Mouse (Mus musculus) heart, embryonic 10.5 days (tissue): ENCODE measurements around the gene Lyz2. TPM values are rescaled to one million over a fixed set of nuclear protein-coding genes. Genes with fewer than 3 reads are reported as not detected.
A peak's percentile ranks its signal among the peaks of the same experiment; 100 is the strongest.

ENCODE experiments used
- DNase-seq: peaks from one replicate; pipeline ENCODE4 v3.0.0-alpha.2; 2017; ENCODE audit warnings: low spot score
- H3K27ac ChIP-seq: fragments of 300-500 bp; sonication (generic); 2 replicates; pipeline ENCODE4 v1.5.1; 2016; ENCODE audit warnings: mild to moderate bottlenecking
- H3K27me3 ChIP-seq: fragments of 300-500 bp; sonication (generic); 2 replicates; pipeline ENCODE4 v1.6.1; 2016; ENCODE audit warnings: mild to moderate bottlenecking; ENCODE audit not compliant: poor library complexity, insufficient read depth, severe bottlenecking
- H3K36me3 ChIP-seq: fragments of 300-500 bp; sonication (generic); 2 replicates; pipeline ENCODE4 v1.6.1; 2016; ENCODE audit warnings: mild to moderate bottlenecking, moderate library complexity
- H3K4me1 ChIP-seq: fragments of 300-500 bp; sonication (generic); 2 replicates; pipeline ENCODE4 v1.6.1; 2016; ENCODE audit warnings: mild to moderate bottlenecking
- H3K4me3 ChIP-seq: fragments of 300-500 bp; sonication (generic); 2 replicates; pipeline ENCODE4 v1.5.1; 2016; ENCODE audit warnings: mild to moderate bottlenecking, moderate library complexity
- H3K9me3 ChIP-seq: fragments of 300-500 bp; sonication (generic); 2 replicates; pipeline ENCODE4 v1.6.1; 2016; ENCODE audit warnings: mild to moderate bottlenecking, moderate library complexity
- WGBS: fragments of 180-500 bp; shearing (Covaris S2); methylation state at CpG from one replicate; pipeline ENCODE4 v1.1.7; 2016; 5-methylcytosine and 5-hydroxymethylcytosine counted together
- polyA plus RNA-seq: library from polyadenylated mRNA; unstranded; fragments of >200 nt; fragmentation: Nextera tagmentation; extraction: Ambion mirVana; gene quantifications from 2 replicates; pipeline ENCODE4 v1.2.1, GENCODE M21; 2016

Lyz2 gene
- 26.2 and 60.7 TPM in 2 replicates for polyA plus RNA-seq

DNA sequence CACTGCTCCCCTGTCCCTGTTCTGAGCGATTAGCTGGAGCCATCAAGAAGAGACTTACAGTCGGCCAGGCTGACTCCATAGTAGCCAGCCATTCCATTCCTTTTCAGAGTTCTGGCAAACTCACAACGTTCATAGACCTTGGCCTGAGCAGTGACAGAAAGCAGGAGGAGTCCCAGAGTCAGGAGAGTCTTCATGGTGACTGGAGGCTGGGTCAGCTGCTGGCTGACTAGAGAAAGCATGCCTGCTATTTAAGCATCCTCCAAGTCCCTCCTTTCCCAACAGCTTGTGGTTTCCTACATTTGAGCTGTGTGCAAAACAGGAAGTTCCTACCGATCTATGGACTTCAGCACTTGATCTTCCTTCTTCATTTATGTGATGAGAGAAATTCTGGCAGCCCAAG is at the start of gene Lyz2:
Gene Lyz2 (minus strand): TSS at position 273 of the 400 bp plus-strand sequence.
- Histone ChIP-seq H3K27me3 (peaks cover 18% of the 10 kb centered on the region; the same call in 1 of the 2 replicates), H3K27ac (no peak within 1 kb of the TSS; the same call in 1 of the 2 replicates), H3K4me3 (no peak within 1 kb of the TSS), H3K36me3 (no peaks in the 10 kb centered on the region), H3K4me1 (peaks cover 14% of the 10 kb centered on the region), H3K9me3 (no peaks in the 10 kb centered on the region)
- no peak for DNase-seq
- WGBS, result 43% methylated on average over 4 of the region's 4 CpGs

DNA sequence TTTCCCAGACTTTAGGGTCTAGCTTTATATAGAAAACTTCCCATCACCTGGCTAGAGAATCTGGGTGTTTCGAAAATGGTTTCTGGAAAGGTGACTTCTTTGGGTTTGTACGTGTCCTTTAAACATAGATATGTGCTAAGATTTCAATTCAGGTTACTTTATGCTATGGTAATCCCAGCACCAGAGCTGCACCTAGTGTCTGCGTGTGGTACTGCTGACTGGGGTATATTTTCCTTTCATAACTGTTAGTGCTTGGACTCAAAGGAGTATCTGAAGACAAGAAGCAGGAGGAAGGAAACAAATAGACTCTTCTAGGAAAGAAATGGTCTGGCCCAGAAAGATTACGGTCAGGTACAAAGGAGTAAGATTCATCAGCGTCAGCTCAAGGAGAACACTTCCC is 48.4 kb upstream of the Lyz2 start:
- WGBS, result 70% methylated on average over 5 of the region's 5 CpGs
- Histone ChIP-seq H3K36me3 (no peaks in the 10 kb centered on the region; the same call in 1 of the 2 replicates), H3K27ac (no peak overlapping the region), H3K4me1 (peaks cover 10% of the 10 kb centered on the region), H3K27me3 (no peaks in the 10 kb centered on the region), H3K4me3 (no peak overlapping the region), H3K9me3 (no peaks in the 10 kb centered on the region)
- DNase-seq, result no peak

DNA sequence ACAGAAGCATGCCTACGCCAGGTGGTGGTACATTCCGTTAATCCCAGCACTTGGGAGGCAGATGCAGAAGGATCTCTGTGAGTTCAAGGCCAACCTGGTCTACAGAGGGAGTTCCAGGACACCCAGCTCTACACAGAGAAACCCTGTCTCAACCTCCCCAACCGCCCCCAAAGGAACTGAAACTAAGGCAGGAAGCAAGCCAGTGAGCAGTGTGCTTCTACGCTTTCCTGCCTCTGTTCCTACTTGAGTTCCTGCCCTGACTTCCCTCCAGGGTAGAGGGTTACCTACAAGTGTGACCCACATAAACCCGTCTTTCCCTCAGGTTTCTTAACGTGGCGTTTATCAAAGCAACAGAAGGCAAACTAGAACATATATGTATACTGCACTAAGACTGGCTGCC is 41.7 kb upstream of the Lyz2 start:
- Histone ChIP-seq H3K4me3 (no peak overlapping the region), H3K27ac (no peak overlapping the region), H3K36me3 (no peaks in the 10 kb centered on the region; the same call in 1 of the 2 replicates), H3K4me1 (peaks cover 8% of the 10 kb centered on the region), H3K27me3 (no peaks in the 10 kb centered on the region), H3K9me3 (no peaks in the 10 kb centered on the region)
- no peak for DNase-seq
- WGBS, result 87% methylated on average over 7 of the region's 7 CpGs

DNA sequence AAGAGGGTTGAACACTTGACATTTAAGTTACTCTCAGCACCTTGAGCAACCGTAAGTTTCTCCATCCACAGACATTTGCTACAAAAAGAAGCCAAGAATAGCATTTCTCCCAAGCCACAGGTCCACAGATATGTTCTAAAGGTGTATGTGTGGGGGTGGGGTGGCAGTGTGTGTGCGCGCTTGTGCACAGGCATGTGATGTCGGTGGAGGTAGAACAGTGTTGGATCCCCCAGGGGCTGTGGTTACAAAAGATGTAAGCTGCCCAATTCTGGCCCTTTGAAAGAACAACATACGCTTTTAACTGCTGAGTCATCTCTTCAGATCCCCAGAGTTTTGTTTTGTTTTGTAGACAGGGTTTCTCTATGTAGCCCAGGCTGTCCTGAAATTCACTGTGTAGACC is 40.5 kb upstream of the Lyz2 start:
- Histone ChIP-seq H3K27me3 (no peaks in the 10 kb centered on the region), H3K27ac (no peak overlapping the region), H3K4me3 (no peak overlapping the region), H3K4me1 (no peaks in the 10 kb centered on the region), H3K9me3 (no peaks in the 10 kb centered on the region), H3K36me3 (no peaks in the 10 kb centered on the region; the same call in 1 of the 2 replicates)
- 94% methylated on average over 5 of the region's 5 CpGs for WGBS
- no peak for DNase-seq

DNA sequence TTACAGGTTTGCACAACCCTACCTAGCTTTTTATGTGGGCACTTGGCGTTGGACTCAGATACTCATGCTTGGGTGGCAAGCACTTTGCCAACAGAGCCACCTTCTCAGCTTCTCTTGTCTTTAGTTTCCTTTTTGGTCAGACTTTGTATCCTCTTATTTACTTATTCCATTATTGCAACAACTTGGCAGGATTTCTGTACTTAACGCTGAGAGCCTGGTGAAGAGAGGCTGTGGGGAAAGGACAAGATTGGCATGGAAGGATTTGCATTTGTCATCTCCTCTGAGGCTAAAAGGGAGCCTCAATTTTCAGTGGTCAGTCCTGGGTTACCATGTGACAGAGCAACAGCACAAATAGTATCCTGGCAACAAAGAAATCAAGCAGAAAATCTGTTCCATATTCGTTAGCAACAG is 38.5 kb upstream of the Lyz2 start:
- H3K4me1 ChIP-seq, result no peaks in the 10 kb centered on the region
- 77% methylated on average over 3 of the region's 3 CpGs for WGBS
- no peaks in the 10 kb centered on the region for H3K36me3 ChIP-seq
- no peak overlapping the region for H3K27ac ChIP-seq
- peaks cover 10% of the 10 kb centered on the region; the same call in 1 of the 2 replicates for H3K27me3 ChIP-seq
- no peaks in the 10 kb centered on the region for H3K9me3 ChIP-seq
- no peak overlapping the region for H3K4me3 ChIP-seq
- no peak for DNase-seq

DNA sequence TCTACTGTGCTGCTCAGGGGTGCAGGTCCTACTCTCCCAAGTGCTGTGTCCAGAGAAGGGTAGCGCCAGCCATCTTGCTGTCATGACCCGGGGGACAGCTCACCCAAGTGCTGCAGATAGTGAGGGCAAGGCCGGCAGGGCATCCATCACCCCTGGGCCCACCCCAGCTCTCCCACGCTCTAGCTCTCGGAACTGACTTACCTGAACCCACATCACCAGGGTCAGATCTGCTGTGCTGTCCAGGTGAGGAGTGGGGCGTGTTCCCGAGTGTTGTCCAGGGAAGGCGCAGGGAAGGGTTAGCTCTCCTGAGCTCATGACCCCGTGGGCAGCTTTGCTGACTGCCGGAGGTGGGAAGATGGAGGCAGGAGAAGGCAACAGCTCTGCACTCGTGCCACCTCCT is 34.3 kb upstream of the Lyz2 start:
- no peak overlapping the region for H3K27ac ChIP-seq
- DNase-seq, result peak; percentile 73
- no peak overlapping the region for H3K4me3 ChIP-seq
- H3K9me3 ChIP-seq, result no peaks in the 10 kb centered on the region
- H3K4me1 ChIP-seq, result no peaks in the 10 kb centered on the region
- H3K36me3 ChIP-seq, result no peaks in the 10 kb centered on the region
- 88% methylated on average over 11 of the region's 11 CpGs for WGBS
- H3K27me3 ChIP-seq, result peaks cover 10% of the 10 kb centered on the region; the same call in 1 of the 2 replicates

DNA sequence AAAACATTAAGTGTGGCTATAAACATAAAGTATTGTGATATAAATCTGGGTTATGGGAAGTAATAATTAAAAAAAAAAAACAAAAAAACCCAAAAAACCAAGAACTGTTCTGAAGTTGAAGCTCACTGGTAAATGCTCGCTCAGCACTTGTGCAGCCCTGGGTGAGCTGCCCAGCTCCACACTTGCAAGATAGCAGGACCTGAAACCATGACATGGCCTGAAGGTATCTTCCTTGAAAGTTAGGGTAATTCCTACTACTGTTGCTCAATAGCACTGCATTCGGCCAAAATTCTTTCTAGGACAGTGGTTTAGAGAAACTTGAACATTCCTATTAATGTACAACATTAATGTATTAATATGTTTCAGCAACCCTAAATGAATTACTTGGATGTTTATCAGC is 31.0 kb upstream of the Lyz2 start:
- Histone ChIP-seq H3K4me1 (no peaks in the 10 kb centered on the region), H3K9me3 (no peaks in the 10 kb centered on the region), H3K36me3 (no peaks in the 10 kb centered on the region), H3K27me3 (peaks cover 10% of the 10 kb centered on the region; the same call in 1 of the 2 replicates), H3K4me3 (no peak overlapping the region), H3K27ac (no peak overlapping the region)
- no peak for DNase-seq
- WGBS, result 83% methylated on average over 2 of the region's 2 CpGs

DNA sequence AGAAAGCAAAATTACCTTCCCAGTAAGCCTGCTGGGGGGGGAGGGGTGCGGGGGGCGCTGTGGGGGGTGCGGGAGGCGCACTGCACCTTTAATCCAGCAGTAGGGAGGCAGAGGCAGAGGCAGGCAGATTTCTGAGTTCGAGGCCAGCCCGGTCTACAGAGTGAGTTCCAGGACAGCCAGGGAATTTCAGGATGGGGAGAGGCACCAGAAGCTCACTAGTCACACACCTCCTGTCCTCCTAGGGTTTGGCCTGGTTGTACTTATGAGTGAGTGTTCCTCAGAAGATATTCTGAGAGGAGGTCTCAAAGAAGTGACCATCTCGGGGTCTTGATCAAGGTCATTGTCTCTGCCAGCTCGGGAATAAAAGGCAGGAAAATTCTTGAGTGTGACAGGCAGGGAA is 30.0 kb upstream of the Lyz2 start:
- DNase-seq, result peak; percentile 60
- H3K9me3 ChIP-seq, result no peaks in the 10 kb centered on the region
- H3K27ac ChIP-seq, result no peak overlapping the region
- no peaks in the 10 kb centered on the region for H3K4me1 ChIP-seq
- H3K27me3 ChIP-seq, result peaks cover 10% of the 10 kb centered on the region; the same call in 1 of the 2 replicates
- WGBS, result 73% methylated on average over 8 of the region's 8 CpGs
- no peaks in the 10 kb centered on the region for H3K36me3 ChIP-seq
- no peak overlapping the region for H3K4me3 ChIP-seq

DNA sequence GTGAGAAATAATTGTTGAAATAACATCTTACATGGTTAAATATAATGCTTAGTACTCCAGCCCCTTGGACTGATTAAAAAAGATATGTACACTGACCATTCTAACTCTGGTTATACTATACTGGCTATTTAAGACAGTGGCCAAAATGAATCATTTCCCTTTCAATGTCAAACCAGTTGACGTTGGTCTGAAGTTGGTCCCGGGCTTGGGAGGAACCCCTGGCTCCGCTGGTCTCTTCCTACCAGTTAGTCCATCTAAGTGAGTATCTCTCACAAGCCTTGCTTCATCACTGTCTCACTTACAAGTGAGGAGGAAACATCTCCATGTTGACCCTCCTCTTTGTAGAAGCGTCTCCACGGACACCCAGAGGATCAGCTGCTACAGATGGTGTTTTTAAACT is 22.2 kb upstream of the Lyz2 start:
- Histone ChIP-seq H3K4me3 (no peak overlapping the region), H3K27ac (no peak overlapping the region), H3K36me3 (no peaks in the 10 kb centered on the region), H3K27me3 (no peaks in the 10 kb centered on the region), H3K9me3 (no peaks in the 10 kb centered on the region), H3K4me1 (no peaks in the 10 kb centered on the region)
- WGBS, result 82% methylated on average over 5 of the region's 5 CpGs
- DNase-seq, result no peak

DNA sequence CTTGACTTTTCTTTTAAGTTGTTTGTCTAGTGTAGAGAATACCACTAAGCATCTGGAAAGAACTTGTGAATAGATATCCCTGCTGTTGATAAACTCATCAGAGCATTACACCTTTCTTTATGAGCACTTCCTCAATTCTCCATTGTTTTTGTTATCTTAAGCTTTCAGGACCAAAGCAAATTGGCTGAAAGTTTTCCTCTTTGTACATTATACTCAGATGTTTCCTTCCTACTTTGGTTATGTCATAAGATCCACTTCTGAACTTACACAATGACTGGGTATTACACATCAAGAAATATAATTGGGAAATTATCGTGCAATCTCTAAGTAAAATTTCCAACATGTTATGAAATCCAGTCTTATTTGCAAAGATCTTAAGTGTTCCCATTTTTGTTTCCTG is 19.6 kb upstream of the Lyz2 start:
- Histone ChIP-seq H3K27ac (no peak overlapping the region), H3K36me3 (no peaks in the 10 kb centered on the region), H3K4me1 (no peaks in the 10 kb centered on the region), H3K4me3 (no peak overlapping the region), H3K27me3 (no peaks in the 10 kb centered on the region; the same call in 1 of the 2 replicates), H3K9me3 (no peaks in the 10 kb centered on the region)
- whole genome bisulfite sequencing, result 79% methylated on average over 1 of the region's 1 CpGs
- DNase-seq, result no peak

DNA sequence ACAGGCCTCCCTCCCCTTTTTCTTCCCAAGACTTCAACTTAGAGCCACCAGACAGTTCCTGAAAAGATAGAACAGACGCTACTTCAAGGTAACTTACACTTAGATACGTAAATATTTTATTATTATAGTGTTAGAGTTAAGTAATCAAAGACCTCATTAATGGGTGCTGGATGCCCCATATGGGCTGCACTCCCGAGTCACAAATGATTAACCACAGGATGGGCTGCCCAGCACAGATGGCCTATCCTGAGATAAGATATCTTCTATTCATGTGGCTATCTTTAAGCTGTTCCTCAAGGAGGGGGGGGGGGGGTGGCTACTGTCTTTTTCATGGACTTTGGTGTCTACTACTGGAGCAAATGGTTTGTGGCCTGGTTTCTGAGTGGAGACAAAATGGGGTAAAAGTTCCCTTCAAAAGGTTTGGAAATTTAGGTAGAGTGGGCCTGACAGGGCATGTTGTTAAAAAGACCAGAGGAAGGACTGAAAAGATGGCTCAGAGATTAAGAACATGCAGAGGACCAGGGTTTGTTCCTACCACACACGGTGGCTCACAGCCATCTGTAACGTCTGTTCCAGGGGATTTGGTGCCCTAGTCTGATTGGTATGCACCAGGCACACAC is 17.9 kb upstream of the Lyz2 start:
- H3K27ac ChIP-seq, result no peak overlapping the region
- peaks cover 16% of the 10 kb centered on the region for H3K27me3 ChIP-seq
- no peak overlapping the region for H3K4me3 ChIP-seq
- peak; percentile 54 for DNase-seq
- WGBS, result 68% methylated on average over 5 of the region's 5 CpGs
- no peaks in the 10 kb centered on the region for H3K4me1 ChIP-seq
- H3K9me3 ChIP-seq, result no peaks in the 10 kb centered on the region
- no peaks in the 10 kb centered on the region for H3K36me3 ChIP-seq

DNA sequence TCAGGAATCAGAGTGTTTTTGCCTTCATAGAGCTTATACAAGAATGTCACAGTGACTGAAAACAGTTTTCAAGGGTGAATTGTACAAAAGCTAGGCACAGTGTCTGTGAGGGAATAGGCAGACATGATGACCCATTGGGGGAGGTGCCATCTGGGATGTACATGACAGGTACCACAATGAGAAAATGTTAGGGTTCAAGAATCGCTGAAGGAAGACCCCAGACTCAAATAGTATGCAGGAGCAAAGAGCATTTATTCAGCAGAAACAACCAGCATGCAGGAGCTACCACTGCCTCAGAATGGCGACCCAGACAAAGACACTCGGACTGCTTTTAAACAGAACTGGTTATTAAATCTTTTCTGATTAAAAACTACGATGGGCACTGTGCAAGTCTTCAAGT is 17.0 kb upstream of the Lyz2 start:
- 87% methylated on average over 4 of the region's 4 CpGs for WGBS
- H3K4me3 ChIP-seq, result no peak overlapping the region
- peaks cover 17% of the 10 kb centered on the region for H3K27me3 ChIP-seq
- H3K36me3 ChIP-seq, result no peaks in the 10 kb centered on the region
- DNase-seq, result peak; percentile 55
- no peaks in the 10 kb centered on the region for H3K4me1 ChIP-seq
- H3K27ac ChIP-seq, result no peak overlapping the region
- H3K9me3 ChIP-seq, result no peaks in the 10 kb centered on the region

DNA sequence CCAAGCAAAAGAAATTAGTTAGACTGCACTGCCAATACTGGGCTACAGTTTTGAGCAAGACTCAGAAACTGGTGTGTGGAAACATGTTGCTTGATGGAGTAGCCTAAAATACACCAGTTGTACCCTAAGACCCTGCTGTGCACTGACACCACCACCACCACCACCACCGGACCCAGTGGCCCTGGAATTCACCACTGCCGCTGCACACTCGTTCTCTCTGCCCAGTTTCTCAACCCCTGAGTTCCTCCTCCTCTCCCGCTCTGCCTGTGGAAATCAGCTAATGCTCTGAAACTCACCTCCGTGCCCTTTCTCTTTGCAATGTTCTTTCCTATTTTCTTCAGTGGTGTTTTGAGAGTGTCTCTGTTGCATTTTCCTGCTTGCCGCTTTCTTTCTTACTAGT is 16.2 kb upstream of the Lyz2 start:
- H3K27me3 ChIP-seq, result peaks cover 17% of the 10 kb centered on the region
- no peak overlapping the region for H3K27ac ChIP-seq
- 78% methylated on average over 6 of the region's 6 CpGs for WGBS
- H3K36me3 ChIP-seq, result no peaks in the 10 kb centered on the region
- peak; percentile 39 for DNase-seq
- H3K4me3 ChIP-seq, result no peak overlapping the region
- no peaks in the 10 kb centered on the region for H3K4me1 ChIP-seq
- H3K9me3 ChIP-seq, result no peaks in the 10 kb centered on the region

DNA sequence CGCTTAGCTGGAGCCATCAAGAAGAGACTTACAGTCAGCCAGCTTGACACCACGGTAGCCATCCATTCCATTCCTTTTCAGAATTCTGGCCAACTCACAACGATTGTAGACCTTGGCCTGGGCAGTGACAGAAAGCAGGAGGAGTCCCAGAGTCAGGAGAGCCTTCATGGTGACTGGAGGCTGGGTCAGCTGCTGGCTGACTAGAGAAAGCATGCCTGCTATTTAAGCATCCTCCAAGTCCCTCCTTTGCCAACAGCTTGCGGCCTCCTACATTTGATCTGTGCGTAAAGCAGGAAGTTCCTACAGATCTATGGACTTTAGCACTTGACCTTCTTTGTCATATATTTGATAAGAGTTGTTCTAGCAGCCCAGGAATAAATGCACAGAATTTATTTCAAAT is 10.6 kb upstream of the Lyz2 start, which contains the start of gene Lyz1:
Gene Lyz1 (minus strand): TSS at position 198 of the 400 bp plus-strand sequence.
- H3K4me1 ChIP-seq, result peaks cover 13% of the 10 kb centered on the region
- no peaks in the 10 kb centered on the region for H3K9me3 ChIP-seq
- DNase-seq, result no peak
- no peak within 1 kb of the TSS for H3K27ac ChIP-seq
- H3K27me3 ChIP-seq, result peaks cover 32% of the 10 kb centered on the region
- H3K36me3 ChIP-seq, result no peaks in the 10 kb centered on the region
- 65% methylated on average over 5 of the region's 5 CpGs for WGBS
- no peak within 1 kb of the TSS for H3K4me3 ChIP-seq
